Mouse (Mus musculus) CH12.LX (cell line): Measurements from ENCODE around the gene Jtb.

Experiments
- POLR2A ChIP-seq: IDR thresholded peaks from 2 replicates; pipeline ENCODE4 v1.6.1; 2011; ENCODE audit warnings: low read depth, mild to moderate bottlenecking, improper control_type of control experiment, low read length
- RAD21 ChIP-seq: IDR thresholded peaks from 2 replicates; pipeline ENCODE4 v1.6.1; 2011; ENCODE audit warnings: low read depth, mild to moderate bottlenecking, low read length, improper control_type of control experiment, moderate library complexity
- USF1 ChIP-seq: IDR thresholded peaks from 2 replicates; pipeline ENCODE4 v1.6.1; 2014; ENCODE audit warnings: low read depth, mild to moderate bottlenecking, inconsistent platforms, low read length, improper control_type of control experiment

DNA sequence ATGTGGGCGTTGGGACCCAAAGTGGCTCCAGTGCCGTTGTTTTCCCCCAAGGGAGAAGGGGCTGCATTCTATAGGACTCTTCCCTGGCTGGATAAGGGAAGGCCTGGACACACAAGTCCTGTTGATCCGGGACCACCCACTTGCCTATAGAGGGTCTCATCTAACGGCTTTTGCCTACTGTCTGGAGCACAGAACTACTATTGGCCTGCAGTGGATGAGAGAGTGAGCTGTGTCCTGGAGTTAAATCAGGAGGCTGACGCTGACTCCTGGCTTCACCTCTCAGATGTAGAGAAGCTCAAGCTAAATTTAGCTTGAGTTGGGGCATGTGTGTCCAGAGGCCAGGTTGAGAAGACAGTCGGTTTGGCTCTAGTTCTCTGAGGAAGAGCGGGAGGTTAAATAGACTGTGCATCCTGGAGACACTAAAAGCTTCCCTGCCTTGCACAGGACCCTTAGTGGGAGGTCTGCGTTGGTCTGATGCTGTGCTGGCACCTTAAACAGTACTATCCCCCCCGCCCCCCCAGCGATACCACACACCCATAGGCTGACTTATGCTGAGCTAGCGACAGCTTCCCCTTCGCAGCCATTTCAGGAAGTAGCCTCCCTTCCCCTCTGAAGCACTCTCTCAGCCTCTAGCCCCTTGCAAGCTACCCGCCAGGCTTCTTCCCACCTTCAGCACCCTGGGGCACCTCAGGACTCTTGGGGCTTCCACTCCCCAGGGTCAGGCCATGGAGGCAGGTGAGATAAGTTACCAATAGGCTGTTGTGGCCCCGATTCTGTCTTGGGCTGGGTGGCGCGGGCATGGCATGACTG, 34.7 kb downstream of the Jtb start:
- TF ChIP-seq USF1 (no peak), RAD21 (no peak), POLR2A (peak; percentile 95)
